Mouse (Mus musculus) neural tube, embryonic 15.5 days (tissue): ENCODE measurements around the gene Tlnrd1. TPM values are rescaled to one million over a fixed set of nuclear protein-coding genes. Genes with fewer than 3 reads are reported as not detected.
A peak's percentile ranks its signal among the peaks of the same experiment; 100 is the strongest.
"Not testable (repeated sequence)": the region's sequence is repeated elsewhere in the genome, so short reads cannot be mapped to it uniquely, and the experiment has no call there.

Experiments used
- ATAC-seq: fragments of 200-750 bp; cut with Nextera tagmentation; 2 replicates; pipeline ENCODE4 v1.8.0; 2017; ENCODE audit warnings: mild to moderate bottlenecking, moderate TSS enrichment, moderate library complexity; ENCODE audit not compliant: low FRiP score
- H3K27ac ChIP-seq: fragments of 300-500 bp; sonication (generic); replicated peaks from 2 replicates; pipeline ENCODE4 v1.5.1; 2015; ENCODE audit warnings: mild to moderate bottlenecking, inconsistent platforms
- H3K27me3 ChIP-seq: fragments of 300-500 bp; sonication (generic); replicated peaks from 2 replicates; pipeline ENCODE4 v1.6.1; 2015; ENCODE audit warnings: inconsistent platforms
- H3K36me3 ChIP-seq: fragments of 300-500 bp; sonication (generic); 2 replicates; pipeline ENCODE4 v1.6.1; 2015; ENCODE audit warnings: inconsistent platforms
- H3K4me1 ChIP-seq: fragments of 300-500 bp; sonication (generic); 2 replicates; pipeline ENCODE4 v1.6.1; 2015; ENCODE audit warnings: inconsistent platforms
- H3K4me2 ChIP-seq: fragments of 300-500 bp; sonication (generic); 2 replicates; pipeline ENCODE4 v1.6.1; 2015; ENCODE audit warnings: inconsistent platforms, mild to moderate bottlenecking, moderate library complexity
- H3K4me3 ChIP-seq: fragments of 300-500 bp; sonication (generic); replicated peaks from 2 replicates; pipeline ENCODE4 v1.5.1; 2015; ENCODE audit warnings: mild to moderate bottlenecking, inconsistent platforms
- H3K9ac ChIP-seq: fragments of 300-500 bp; sonication (generic); replicated peaks from 2 replicates; pipeline ENCODE4 v1.6.1; 2015; ENCODE audit warnings: mild to moderate bottlenecking, inconsistent platforms
- H3K9me3 ChIP-seq: fragments of 300-500 bp; sonication (generic); replicated peaks from 2 replicates; pipeline ENCODE4 v1.6.1; 2016; ENCODE audit warnings: inconsistent platforms
- WGBS: fragments of 180-500 bp; shearing (Covaris S2); methylation state at CpG from one replicate; pipeline ENCODE4 v1.1.7; 2015; ENCODE audit warnings: mixed read lengths; 5-methylcytosine and 5-hydroxymethylcytosine counted together
- polyA plus RNA-seq: library from polyadenylated mRNA; unstranded; fragments of >200 nt; fragmentation: Nextera tagmentation; extraction: Ambion mirVana; gene quantifications from 2 replicates; pipeline ENCODE4 v1.2.1, GENCODE M21; 2015

The Tlnrd1 gene
- polyA plus RNA-seq, 1 experiment from 2014 or later, result 10.9 TPM

GRCm38 (mm10) chr7:83896077-83896740, 12.1 kb upstream of the Tlnrd1 start:
- 95% methylated on average over 5 of the region's 5 CpGs for WGBS
- Histone ChIP-seq H3K9ac (no peak overlapping the region), H3K9me3 (no peaks in the 10 kb centered on the region), H3K4me2 (no peak overlapping the region), H3K4me3 (no peak overlapping the region), H3K36me3 (peaks cover 49% of the 10 kb centered on the region), H3K27me3 (no peaks in the 10 kb centered on the region), H3K27ac (no peak overlapping the region), H3K4me1 (peaks cover 29% of the 10 kb centered on the region)
- ATAC-seq, result no peak

- Histone ChIP-seq H3K4me1 (peaks cover 29% of the 10 kb centered on the region), H3K9me3 (no peaks in the 10 kb centered on the region), H3K36me3 (peaks cover 34% of the 10 kb centered on the region), H3K4me3 (no peak overlapping the region), H3K9ac (no peak overlapping the region), H3K4me2 (no peak overlapping the region), H3K27me3 (no peaks in the 10 kb centered on the region), H3K27ac (no peak overlapping the region)
- no peak for ATAC-seq
- WGBS, result 98% methylated on average over 1 of the region's 1 CpGs
Observed at GRCm38 (mm10) chr7:83894348-83894747, 10.2 kb upstream of the Tlnrd1 start.

GRCm38 (mm10) chr7:83892333-83892669, 8.2 kb upstream of the Tlnrd1 start:
- H3K4me3 ChIP-seq, result peak overlapping the region; percentile 81
- ATAC-seq, result peak; percentile 58

GRCm38 (mm10) chr7:83891433-83892332, 7.6 kb upstream of the Tlnrd1 start:
- ATAC-seq, result peak; percentile 97
- Histone ChIP-seq H3K4me2 (peak overlapping the region; percentile 86), H3K27ac (peak overlapping the region; percentile 89), H3K9ac (peak overlapping the region; percentile 76), H3K4me1 (peaks cover 29% of the 10 kb centered on the region), H3K4me3 (peak overlapping the region; percentile 81), H3K36me3 (peaks cover 11% of the 10 kb centered on the region), H3K27me3 (no peaks in the 10 kb centered on the region), H3K9me3 (no peaks in the 10 kb centered on the region)
- 3% methylated on average over 43 of the region's 44 CpGs for WGBS

More at GRCm38 (mm10) chr7:83892333-83892669, 8.2 kb upstream of the Tlnrd1 start:
- H3K27ac ChIP-seq, result peak overlapping the region; percentile 89
- peak overlapping the region; percentile 76 for H3K9ac ChIP-seq
- no peaks in the 10 kb centered on the region for H3K9me3 ChIP-seq
- peak overlapping the region; percentile 86 for H3K4me2 ChIP-seq
- no peaks in the 10 kb centered on the region for H3K27me3 ChIP-seq
- H3K36me3 ChIP-seq, result peaks cover 13% of the 10 kb centered on the region
- under 1% methylated on average over 21 of the region's 21 CpGs for WGBS
- H3K4me1 ChIP-seq, result peaks cover 29% of the 10 kb centered on the region

GRCm38 (mm10) chr7:83889946-83890345, 5.8 kb upstream of the Tlnrd1 start:
- not testable (repeated sequence) for H3K27ac ChIP-seq, H3K4me2 ChIP-seq, H3K36me3 ChIP-seq, H3K9me3 ChIP-seq, H3K9ac ChIP-seq, H3K4me3 ChIP-seq, H3K27me3 ChIP-seq, ATAC-seq
- whole genome bisulfite sequencing, result 91% methylated on average over 5 of the region's 5 CpGs
- H3K4me1 ChIP-seq, result peaks cover 31% of the 10 kb centered on the region

- no peaks in the 10 kb centered on the region for H3K9me3 ChIP-seq
- H3K36me3 ChIP-seq, result no peaks in the 10 kb centered on the region
- H3K4me2 ChIP-seq, result no peak overlapping the region
- 69% methylated on average over 3 of the region's 3 CpGs for WGBS
- H3K4me1 ChIP-seq, result peaks cover 32% of the 10 kb centered on the region
- no peaks in the 10 kb centered on the region for H3K27me3 ChIP-seq
- H3K4me3 ChIP-seq, result no peak overlapping the region
- H3K9ac ChIP-seq, result no peak overlapping the region
- no peak for ATAC-seq
- no peak overlapping the region for H3K27ac ChIP-seq
Observed at GRCm38 (mm10) chr7:83889383-83889782, 5.3 kb upstream of the Tlnrd1 start.

- H3K27ac ChIP-seq, result no peak overlapping the region
- ATAC-seq, result no peak
- 94% methylated on average over 6 of the region's 6 CpGs for WGBS
- H3K9me3 ChIP-seq, result no peaks in the 10 kb centered on the region
- H3K4me2 ChIP-seq, result no peak overlapping the region
- peaks cover 26% of the 10 kb centered on the region for H3K4me1 ChIP-seq
- H3K9ac ChIP-seq, result no peak overlapping the region
- H3K27me3 ChIP-seq, result no peaks in the 10 kb centered on the region
- no peak overlapping the region for H3K4me3 ChIP-seq
- no peaks in the 10 kb centered on the region for H3K36me3 ChIP-seq
Observed at GRCm38 (mm10) chr7:83886366-83887129, 2.4 kb upstream of the Tlnrd1 start.

- H3K9ac ChIP-seq, result no peak overlapping the region
- no peak for ATAC-seq
- H3K9me3 ChIP-seq, result no peaks in the 10 kb centered on the region
- H3K27me3 ChIP-seq, result no peaks in the 10 kb centered on the region
- no peak overlapping the region for H3K4me2 ChIP-seq
- H3K36me3 ChIP-seq, result no peaks in the 10 kb centered on the region
- no peak overlapping the region for H3K27ac ChIP-seq
- no peak overlapping the region for H3K4me3 ChIP-seq
- peaks cover 31% of the 10 kb centered on the region for H3K4me1 ChIP-seq
- WGBS, result 89% methylated on average over 4 of the region's 4 CpGs
Observed at GRCm38 (mm10) chr7:83885835-83886234, 1.7 kb upstream of the Tlnrd1 start.

- Histone ChIP-seq H3K4me3 (peak overlapping the region; percentile 83), H3K27ac (peak overlapping the region; percentile 94), H3K27me3 (no peaks in the 10 kb centered on the region), H3K9ac (peak overlapping the region; percentile 92), H3K9me3 (no peaks in the 10 kb centered on the region), H3K4me2 (peak overlapping the region; percentile 70), H3K36me3 (no peaks in the 10 kb centered on the region), H3K4me1 (peaks cover 39% of the 10 kb centered on the region)
- ATAC-seq, result no peak
- WGBS, result 46% methylated on average over 6 of the region's 6 CpGs
Observed at GRCm38 (mm10) chr7:83884921-83885532, 922 bp upstream of the Tlnrd1 start.

- H3K27ac ChIP-seq, result peak overlapping the region; percentile 94
- peak overlapping the region; percentile 70 for H3K4me2 ChIP-seq
- WGBS, result 0% methylated on average over 86 of the region's 91 CpGs
- peaks cover 55% of the 10 kb centered on the region for H3K4me1 ChIP-seq
- H3K4me3 ChIP-seq, result peak overlapping the region; percentile 83
- ATAC-seq, result peak; percentile 73
- H3K36me3 ChIP-seq, result no peaks in the 10 kb centered on the region
- no peaks in the 10 kb centered on the region for H3K27me3 ChIP-seq
- no peaks in the 10 kb centered on the region for H3K9me3 ChIP-seq
- H3K9ac ChIP-seq, result peak overlapping the region; percentile 92
Observed at GRCm38 (mm10) chr7:83883276-83884020, 657 bp downstream of the Tlnrd1 start.
